Mouse (Mus musculus) CH12F3 (cell line): ENCODE measurements around the gene 5330417C22Rik.
"Not testable (repeated sequence)": the region's sequence is repeated elsewhere in the genome, so short reads cannot be mapped to it uniquely, and the experiment has no call there.

Experiments
- in situ Hi-C: fragments of 300-500 bp; cut with MboI; formaldehyde crosslinking; loops from 2 replicates; pipeline ENCODE4 v1.14.3; 2020; ENCODE audit warnings: low sequenced_read_pairs

The 5330417C22Rik gene

DNA sequence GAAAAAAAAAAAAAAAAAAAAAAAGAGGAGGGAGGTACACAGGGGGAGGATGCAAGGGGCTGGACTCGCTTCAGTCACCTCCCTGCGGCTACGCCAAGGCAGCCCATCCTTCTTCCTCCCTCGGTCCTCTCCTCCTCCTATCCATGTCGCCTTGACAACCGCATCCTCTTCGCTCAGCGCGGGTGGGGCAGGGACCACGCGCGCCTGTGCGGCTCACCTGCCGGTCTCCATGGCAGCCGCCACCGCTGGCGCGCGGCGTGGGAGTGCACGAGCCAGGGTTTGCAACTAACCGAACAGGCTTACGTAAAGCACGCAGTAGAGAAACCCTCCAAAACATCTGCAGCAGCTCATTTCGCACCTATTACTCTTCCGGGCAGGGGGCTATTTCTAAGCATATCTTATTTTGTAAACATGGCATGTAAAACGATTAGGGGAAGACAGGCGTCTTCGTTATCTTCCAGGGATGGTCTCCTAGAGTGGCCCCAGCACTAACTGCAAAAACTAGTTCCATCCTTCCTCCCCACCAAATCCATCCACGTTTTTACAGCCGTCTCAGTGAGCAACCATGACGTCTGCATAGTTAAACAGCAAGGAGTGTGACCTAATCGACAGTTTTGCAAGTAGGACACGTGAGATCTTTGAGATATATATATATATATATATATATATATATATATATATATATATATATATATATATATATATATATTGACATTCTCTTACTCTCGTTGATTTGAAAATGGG, at the start of gene 5330417C22Rik:
5330417C22Rik (minus strand) TSS at position 20 of the 744 bp plus-strand sequence.
- in situ Hi-C loops, result no loop called here

DNA sequence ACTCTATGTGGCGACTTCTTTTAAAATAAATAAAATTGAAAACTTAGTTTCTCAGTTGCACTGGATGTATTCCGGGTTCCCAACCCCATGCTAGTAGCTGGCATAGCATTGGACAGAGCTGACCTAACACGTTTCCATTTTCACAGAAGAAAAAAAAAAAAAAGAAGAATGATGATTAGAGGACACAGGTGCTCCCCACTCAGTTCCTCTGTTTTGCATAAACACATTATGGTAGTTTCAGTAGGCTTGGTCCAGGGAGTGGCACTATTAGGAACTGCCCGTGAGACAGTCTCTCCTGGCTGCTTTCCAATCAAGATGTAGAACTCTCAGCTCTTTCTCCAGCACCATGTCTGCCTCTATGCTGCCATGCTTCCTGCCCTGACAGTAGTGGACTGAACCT, 48.2 kb upstream of the 5330417C22Rik start:
- in situ Hi-C loops, result no loop called here

DNA sequence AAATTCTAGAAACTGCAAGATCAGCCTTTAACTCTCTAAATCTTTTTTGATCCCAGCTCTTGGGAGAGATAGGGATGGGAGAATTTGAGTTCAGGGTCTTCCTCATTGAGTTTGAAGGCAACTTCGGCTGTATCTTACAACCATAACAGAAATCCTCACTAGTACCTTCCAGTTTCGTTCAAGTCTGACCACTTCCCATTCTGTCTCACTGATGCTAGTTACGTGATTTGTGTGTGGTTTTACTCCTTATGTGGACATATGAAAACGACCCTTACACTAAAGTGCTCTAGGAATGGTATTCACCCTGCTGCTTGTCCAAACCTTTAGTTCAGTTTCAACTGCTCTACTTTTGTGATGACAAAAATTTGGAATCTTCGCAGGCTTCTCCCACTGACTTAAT, 37.7 kb upstream of the 5330417C22Rik start:
- in situ Hi-C loops, result no loop called here

DNA sequence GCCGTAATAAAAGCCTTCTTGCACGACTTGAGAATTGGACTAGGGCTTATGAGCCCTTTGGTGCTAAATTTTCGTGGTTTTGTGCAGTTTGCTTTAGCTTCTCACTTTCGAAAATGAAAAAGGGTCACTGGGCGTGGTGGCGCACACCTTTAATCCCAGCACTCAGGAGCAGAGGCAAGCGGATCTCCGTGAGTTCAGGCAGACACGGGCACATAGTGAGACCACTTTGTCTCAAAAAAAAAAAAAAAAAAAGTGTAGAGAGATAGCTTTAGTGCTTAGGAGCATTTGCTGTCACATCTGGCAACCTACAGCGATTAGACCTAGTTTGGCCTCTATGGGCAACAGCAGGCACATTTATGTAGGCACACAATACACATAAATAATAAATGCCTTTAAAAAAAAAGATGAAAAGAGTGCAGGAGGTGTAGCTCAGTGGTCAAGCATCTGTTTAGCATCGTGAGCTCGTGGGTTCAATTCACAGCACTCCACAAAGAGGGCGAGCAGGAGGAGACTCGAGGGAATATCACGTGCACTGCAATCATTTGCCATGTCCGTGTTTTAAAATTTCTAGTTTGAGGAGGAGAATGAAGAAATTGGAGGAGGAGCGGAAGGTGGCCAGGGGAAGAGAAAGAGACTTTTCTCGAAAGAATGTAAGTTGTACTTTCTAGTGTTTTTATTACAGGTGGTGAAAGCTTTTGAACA, 36.1 kb upstream of the 5330417C22Rik start:
- in situ Hi-C loops, result no loop called here

DNA sequence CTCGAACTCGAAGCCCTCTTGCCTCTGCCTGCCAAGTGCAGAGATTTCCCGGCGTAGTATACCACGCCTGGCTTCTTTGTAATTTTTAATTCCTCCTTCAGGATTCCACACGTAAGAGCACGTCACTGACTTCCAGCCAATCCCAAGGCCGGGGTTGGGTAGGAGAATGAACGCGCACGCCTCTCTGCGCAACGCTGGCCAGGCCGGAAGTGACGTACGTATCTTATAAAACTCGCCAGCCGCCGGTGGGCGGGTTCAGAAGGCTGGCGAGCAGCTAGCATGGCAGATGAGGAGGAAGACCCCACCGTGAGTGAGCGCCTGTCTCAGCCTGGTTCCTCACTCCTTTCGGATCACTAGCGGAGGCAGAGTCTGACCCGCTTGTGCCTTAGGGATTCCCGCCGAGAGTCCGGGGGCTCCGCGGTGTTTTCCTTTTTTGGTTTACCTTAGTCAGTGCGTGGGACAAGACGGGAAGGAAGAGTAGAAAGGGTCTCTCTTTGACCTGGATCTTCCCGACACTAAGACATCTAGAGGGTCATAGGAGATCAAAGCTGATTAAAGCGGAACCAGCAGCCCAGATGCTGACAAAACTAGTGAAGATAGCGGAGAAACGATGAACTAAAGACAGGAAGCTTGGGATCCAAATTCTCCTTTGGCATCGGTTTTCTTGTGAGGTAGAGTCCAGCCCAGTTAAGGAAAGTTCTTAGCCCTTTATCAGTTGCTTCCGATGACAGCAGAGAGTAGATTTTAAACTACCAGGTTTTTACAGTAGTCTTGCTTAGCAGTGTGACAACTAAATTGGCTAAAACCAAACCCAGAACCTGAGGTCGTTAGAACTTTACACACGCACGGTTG, 35.3 kb upstream of the 5330417C22Rik start, which contains the start of gene Taf13:
Taf13 (plus strand) TSS at position 256 of the 852 bp plus-strand sequence.
- in situ Hi-C loops, result no loop called here

DNA sequence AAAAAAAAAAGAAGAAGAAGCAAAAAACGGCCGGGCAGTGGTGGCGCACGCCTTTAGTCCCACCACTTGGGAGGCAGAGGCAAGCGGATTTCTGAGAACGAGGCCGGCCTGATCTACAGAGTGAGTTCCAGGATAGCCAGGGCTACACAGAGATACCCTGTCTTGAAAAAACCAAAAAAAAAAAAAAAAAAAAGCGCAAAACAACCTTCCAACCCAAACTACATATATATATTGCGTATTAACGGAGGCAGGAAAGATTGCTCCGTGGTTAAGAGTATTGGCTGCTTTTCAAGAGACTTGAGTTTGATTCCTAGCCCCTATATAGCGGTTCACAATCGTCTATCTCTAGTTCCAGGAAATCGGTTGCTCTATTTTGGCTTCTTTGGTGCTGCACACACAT, 34.5 kb upstream of the 5330417C22Rik start:
- in situ Hi-C loops, result no loop called here

DNA sequence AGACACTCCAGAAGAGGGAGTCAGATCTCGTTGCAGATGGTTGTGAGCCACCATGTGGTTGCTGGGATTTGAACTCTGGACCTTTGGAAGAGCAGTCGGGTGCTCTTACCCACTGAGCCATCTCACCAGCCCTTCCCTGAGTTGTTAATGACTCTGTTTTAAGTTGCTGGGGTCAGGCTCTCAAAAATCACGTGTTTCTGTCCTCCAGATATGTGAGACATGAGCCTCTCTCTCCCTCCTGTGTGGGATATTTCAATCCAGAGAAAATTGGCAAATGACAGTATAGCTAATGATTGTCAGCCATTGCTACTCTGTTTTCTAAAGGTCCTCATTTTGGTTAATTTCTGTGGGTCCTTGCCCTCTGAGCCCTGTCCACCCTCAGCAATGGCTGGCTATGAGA, 33.3 kb upstream of the 5330417C22Rik start:
- in situ Hi-C loops, result not testable (repeated sequence)

DNA sequence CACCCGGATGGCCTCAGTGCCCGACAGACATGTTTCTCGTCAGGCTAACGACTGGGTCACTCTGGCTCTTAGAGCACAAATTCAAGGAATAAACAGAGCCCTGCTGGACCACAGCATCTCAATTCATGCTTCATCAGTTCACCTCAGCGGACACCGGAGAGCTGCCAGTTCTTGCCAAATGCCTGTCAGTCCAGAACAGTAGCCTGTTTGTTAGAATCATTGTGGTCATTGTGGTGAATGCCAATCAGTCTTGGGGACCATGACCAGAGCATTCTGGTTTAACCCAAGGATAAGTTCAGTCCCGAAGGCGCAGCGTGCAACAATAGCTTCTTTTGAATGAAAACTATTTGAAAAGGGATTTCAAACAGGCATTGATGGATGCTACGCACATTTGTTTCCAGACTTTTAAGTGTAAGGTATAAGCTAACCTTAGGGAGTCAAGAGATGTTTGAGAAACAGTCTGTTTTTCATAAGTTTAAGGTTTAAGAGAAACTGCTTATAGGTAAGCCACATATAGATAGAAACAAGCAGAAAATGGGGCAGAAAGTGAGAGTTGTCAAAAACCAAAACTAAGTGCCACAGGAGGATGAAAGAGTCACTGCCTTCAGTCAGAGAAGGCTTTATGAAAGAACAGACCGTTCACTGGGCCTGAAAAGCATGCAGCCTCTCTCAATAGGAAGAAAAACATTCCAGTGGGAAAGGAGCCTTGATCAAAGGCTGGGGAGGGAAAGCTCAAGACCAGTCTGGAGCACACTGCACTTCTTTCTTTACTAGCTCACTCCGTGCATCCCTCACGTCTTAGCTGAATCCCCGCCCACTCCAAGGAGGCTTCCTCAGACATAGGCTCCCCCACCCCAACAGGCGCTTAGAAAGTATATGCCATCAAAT, 31.9 kb upstream of the 5330417C22Rik start:
- in situ Hi-C loops, result no loop called here

DNA sequence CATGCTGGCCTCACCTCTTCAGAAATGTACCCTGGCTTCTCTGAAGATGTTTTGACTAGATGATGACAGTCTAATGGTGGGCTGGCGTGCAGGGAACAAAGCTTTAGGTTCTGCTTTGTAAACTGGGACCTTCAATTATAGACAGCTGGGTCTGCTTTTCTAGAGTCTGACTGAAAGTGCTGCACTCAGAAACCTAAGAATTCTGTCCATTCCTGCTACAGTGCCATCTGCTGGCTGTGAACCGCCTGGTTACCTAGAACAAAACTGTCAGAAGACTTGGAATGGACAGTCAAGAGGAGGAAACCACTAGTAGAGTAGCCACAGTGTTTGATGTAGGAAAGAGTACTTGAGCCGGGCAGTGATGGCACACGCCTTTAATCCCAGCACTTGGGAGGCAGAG, 27.0 kb upstream of the 5330417C22Rik start:
- in situ Hi-C loops, result no loop called here

DNA sequence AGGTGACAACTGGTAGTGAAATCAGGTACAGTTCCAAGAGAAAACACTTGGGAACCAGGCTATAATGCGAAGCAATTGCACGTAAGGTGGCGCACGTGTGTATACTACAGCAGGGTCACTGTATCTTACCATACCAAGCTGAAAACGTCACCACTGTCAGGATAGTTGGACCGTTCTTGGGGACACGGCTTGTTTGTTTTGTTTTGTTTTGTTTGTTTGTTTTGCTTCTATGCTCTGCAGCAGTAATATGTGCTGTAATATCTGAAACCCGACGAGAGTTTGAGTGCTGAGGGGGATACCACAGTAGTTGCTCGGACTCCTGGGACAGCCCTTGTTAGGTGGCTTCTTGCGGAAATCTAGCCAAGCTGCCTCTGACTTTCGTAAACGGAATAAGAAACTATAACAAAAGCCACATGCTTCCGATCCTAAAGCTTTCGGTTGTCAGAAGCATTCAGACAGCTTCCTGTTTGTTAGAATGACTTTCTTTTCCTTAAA, 26.5 kb upstream of the 5330417C22Rik start:
- in situ Hi-C loops, result no loop called here

DNA sequence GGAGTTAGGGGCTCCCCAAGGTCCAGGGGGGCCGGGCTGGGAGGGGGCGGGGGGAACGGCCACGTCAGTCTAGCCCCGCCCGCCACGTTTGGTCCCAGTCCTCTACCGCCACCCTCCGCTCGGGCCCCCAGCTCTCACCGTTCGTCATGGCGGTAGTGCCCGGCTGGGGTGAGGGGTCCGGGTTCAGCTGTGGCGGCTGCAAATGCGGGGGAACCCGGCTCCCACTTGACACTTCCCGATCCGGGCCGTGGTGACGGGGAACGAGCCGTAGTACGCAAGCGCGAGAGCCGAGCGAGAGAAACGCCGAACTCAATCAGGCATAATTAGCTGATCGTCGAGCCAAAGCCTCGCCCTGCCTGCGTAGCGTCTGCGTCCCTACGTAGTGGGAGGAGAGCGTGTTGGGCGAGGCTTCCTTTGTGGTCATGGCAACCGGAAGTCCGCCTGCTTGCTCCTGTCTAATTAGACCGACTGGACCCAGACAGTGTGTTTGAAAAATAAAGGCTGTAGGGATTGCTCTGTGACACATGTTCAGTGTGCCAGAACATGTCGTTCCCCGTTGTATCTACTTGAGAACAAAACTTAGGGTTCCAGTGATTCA, 25.9 kb upstream of the 5330417C22Rik start, which contains the start of gene Tmem167b:
Tmem167b (minus strand) TSS at position 334 of the 598 bp plus-strand sequence.
- in situ Hi-C loops, result no loop called here

DNA sequence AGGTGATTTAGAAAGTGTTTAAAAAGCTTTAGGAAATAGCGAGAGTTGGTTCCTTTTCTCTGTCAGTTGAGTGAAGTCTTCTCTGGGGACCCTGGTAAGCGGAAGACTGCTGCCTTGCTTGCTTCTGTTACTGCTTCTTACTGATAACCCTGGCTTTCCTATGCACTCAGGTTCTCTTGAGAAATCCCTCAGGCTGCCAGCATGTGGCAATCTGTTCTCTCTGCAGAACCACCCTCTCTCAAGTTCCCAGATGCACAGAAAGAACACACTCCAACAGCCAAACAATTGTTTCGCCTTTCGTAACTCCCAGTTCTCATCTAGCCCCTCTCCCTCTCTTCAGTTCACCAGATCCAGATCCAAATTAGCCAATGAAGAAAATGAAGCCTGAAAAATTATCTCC, 21.6 kb upstream of the 5330417C22Rik start:
- in situ Hi-C loops, result no loop called here

DNA sequence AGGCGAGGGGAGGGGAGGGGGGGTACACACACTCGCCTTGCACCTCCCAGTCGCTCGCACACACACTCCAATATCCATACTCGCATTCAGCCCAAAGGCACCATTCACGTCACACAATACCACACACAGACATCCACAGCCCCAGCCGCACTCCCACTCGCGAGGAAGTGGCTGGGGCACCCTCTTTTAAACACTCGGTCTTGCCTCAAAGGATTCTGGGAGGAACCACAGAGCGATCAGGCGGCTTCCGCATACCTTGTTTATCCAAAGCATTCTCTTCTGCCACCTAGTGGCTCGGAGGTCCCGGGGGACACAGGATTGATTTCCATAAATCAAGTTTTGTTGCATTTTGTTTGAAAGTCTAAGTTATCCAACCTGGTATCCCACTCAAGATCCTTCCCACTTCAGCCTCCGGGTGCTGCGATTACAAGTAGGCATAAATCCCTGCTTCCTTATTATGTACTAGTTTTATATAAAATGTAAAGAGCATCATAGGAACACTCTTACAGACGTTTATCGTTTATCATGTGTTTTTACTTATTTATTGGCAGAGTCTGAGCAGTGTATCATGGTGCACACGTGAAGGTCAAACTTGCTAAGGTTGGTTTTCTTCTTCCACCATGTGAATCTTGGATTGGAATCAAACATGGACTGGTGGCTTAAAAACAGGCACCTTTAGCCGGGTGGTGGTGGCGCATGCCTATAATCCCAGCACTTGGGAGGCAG, 18.4 kb upstream of the 5330417C22Rik start:
- in situ Hi-C loops, result no loop called here

DNA sequence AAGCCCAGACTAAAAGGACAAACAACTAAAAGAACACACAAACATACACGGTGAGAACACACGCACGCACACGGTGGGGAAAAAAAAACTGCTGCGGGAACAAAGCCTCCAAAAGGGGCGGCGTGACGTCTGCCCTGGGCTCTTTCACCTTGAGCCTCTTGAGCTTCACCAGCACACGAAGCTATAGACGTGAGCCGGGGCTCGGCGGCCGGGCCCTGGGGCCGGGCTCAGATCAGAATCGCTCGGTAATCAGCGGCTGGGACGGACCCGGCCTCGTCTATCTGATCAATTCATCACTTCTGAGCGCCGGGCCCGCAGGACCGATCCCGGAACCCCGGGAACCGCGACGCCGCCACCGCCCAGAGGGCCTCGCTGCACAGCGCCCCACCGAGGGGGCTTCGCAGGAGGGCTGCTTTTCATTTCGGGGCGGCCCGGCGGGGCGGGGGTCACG, 17.8 kb upstream of the 5330417C22Rik start:
- in situ Hi-C loops, result no loop called here

DNA sequence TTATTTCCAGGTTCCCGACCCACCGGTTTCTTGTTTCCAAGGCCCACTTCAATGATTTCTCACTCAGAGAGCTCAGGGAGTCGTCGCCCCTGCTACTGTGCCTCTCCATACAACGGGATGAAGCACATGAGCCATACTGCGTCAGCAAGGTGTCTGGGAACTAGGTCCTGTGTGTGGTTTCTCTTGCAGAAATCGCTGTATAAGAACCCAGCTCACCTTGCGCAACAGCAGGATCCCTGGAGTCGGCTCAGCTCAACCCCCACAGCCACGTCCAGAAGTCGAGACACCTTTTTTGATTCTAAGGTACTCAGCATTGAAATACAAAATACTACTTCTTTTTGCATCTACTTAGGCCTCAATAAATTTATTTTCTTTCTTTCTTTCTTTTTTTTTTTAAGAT, 6.0 kb upstream of the 5330417C22Rik start:
- in situ Hi-C loops, result no loop called here

DNA sequence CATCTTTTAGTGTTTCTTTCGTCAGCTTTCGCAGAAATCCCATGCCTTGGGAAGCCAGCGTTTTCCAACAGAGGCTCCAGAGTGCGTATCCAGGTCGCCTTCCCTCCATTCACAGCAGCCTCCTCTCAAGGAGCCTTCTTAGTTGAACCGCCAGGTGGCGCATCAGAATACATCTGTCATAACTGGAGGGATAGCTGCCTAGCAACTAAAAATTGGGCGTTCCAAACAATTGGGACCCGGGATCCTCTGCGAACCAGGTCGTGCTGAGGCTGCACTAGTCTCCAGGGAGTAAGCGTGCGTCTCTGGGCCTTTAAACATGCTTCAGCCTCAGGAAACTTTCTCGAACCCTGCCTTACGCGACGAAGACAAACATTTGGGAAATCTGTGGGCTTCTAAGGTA, 967 bp upstream of the 5330417C22Rik start:
- in situ Hi-C loops, result no loop called here

DNA sequence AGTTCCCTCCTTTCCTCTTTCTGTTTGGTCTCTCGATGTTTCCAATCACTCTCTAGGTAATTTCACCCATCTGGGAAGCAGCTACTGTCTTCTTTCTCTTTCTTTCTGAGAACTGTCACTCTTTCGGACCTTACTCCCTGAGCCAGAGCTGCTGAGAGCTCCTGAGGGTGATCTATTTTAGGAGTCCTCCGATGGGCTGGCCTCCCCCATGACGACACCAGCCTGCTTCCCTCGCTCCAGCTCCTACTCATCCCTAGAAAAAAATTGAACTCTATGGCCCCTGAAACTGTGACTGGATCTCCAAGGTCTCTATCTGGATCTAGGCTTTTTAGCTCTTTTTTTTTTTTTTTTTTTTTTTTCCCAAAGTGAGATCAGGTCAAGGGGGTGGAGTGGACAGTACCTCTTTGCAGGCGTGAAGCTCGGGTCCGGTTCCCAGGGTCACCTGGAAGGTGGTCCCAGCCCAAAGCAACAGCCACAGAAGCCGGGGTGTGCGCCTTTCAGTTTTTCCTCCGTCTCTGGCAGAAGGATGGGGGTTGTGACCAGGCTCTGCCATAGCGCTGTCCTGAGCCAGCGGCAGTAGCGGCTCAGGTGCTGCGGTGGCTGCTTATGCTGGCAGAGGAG, 330 bp downstream of the 5330417C22Rik start:
- in situ Hi-C loops, result no loop called here

DNA sequence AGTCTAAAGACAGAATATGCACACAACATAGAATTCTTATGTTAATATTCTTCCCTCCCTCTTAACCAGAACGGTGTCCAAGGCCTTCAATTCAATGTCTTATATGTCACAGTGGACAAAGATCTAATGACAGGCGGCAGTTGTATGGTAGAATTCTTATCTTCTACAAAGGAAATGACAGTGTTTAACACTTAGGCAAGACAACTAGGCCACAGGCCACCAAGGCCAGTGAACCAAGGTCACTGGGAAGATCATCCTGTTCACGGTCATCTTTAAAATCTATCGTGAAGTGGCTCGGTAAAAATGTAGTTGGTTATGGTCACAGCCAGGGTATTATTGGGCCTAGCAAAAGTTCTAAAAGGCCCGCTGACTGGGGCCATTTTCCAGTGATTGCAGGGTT, 2.4 kb downstream of the 5330417C22Rik start, which contains the start of gene 1700013F07Rik:
1700013F07Rik (plus strand) TSS at position 200 of the 400 bp plus-strand sequence.
- in situ Hi-C loops, result no loop called here
